Mouse (Mus musculus) right cerebral cortex, adult 18-20 months (tissue): ENCODE results near the gene Hspa4.
"Not testable (repeated sequence)": the region's sequence is repeated elsewhere in the genome, so short reads cannot be mapped to it uniquely, and the experiment has no call there.

ENCODE experiments used
- DNase-seq: peaks from one replicate; pipeline ENCODE4 v3.0.0; 2022; ENCODE audit warnings: mixed read lengths

The Hspa4 gene

DNA sequence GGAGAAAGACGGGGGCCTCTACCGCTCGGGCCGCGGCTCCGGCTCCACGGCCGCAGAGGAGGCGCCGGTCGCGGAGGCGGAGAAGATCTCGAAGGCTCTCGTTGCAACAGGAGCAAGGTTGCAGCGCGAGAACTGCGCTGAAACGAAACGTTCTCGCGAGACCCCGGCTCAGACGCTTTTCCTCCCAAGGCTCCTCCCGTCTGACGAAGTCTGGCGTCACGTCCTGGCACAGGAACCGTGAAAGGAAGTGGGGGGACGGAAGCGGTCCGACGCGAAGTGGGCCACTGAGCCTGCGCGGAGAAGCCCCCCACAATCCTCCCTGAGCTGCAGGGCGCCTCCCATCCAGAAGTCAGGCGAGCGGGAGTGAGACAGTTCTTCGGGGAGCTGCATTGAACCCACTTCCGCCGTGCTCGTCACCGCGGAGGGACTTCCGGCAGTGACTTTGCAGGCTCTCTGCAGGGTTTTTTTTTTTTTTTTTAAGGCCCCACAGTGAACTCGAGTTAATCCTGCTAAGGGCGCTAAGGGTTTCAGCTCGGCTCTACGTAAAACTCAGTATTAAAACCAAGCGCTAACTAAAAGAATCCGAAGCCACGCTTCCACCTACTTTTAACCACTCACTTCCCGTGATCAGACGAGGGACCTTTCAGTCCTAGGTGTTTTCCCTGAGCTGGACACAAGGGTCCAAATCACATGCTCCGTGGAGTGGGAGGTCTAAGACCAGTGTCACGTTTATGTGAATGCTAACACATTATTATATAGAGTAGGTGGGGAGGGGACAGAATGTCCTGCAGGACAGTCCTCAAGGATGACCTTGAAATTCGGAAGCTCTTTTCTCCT lies at the start of gene Hspa4:
Hspa4 (minus strand) TSS at position 128 of the 837 bp plus-strand sequence.
- DNase-seq = peak; percentile 99

- DNase-seq = no peak
These were observed 45.5 kb upstream of the Hspa4 start for GRCm38 (mm10) chr11:53345738-53346137.

DNA sequence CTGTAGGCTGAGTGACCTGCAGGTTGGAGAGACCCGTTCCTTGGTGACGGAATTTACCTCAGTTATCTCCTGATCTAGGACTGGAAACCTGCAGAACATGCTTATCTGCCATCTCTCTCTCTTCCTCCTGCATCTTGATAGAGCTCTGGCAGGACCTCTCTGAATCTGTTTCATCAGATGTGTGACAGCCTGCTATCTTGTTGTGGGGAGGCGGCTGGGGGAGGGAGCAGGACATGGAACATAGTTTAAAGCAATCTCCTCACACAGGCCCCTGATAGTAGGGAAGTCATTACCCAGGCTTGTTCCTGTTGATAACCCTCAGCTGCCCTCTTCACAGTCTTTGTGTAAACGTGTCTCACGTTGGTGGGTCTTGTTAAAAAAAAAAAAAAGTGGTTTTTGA lies 45.1 kb upstream of the Hspa4 start:
- no peak for DNase-seq

GRCm38 (mm10) chr11:53342711-53343110 lies 42.5 kb upstream of the Hspa4 start:
- DNase-seq = no peak

DNA sequence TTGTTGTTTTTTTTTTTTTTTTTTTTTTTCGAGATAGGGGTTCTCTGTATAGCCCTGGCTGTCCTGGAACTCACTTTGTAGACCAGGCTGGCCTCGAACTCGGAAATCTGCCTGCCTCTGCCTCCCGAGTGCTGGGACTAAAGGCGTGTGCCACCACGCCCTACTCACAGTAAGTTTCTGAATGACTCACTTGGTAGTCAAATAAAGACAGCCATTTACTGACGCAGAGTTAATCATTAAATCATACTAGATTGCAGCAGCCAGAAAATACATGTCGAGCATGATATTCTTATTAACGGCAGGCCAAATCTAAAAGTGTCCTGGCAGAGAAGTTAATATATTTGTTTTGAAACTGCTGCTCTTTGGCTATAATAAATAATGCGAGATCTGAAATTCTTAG lies 40.8 kb upstream of the Hspa4 start:
- DNase-seq = not testable (repeated sequence)

GRCm38 (mm10) chr11:53337684-53338083 lies 37.4 kb upstream of the Hspa4 start:
- DNase-seq = no peak

DNA sequence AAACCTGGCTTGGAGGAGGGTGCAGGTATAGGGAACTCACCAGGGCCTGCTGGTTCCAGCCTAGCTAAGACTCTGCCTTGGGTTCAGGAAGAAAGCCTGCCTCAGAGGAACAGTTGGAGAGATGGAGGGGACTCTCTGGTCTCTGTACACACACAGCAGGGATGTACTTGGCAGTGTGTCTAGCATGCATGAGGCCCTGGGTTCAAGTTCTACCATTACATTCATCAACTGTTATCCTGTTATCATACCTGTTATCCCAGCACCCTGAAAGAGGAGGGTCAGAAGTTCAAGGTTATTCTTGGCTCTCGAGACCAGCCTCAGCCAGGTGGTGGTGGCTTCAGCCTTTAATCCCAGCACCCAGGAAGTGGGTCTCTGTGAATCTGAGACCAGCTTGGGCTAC lies 36.7 kb upstream of the Hspa4 start:
- no peak for DNase-seq

- DNase-seq = no peak
These were observed 35.9 kb upstream of the Hspa4 start for GRCm38 (mm10) chr11:53336182-53336571.

GRCm38 (mm10) chr11:53335505-53336181 lies 35.4 kb upstream of the Hspa4 start:
- no peak for DNase-seq

DNA sequence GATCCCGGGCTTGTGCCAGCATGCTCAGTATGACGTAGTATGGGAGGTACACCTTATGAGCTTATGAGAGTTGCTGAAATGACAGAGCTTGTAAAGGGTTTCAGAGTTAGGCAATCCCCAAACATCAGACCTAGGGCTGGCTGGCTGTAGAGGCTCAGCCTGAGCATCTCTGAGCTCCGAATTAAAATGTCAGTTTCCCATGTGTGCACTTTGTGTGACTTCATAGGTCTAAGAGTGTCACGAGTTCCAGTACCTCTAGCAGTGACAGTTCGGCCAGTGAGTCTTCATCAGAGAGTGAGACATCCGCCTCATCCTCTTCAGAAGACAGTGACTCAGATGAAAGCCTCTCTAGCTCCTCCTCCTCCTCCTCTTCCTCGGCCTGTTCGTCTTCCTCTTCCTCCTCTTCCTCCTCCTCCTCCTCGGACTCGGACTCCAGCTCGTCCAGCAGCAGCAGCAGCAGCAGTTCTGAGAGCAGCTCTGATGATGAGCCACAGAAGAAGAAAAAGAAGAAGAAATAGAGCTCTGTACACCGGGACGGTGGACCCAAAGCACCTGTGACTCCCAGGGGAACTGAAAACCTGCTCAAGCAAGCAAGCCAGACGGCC lies 31.9 kb upstream of the Hspa4 start:
- no peak for DNase-seq

GRCm38 (mm10) chr11:53331121-53331520 lies 30.9 kb upstream of the Hspa4 start:
- no peak for DNase-seq

GRCm38 (mm10) chr11:53330325-53330724 lies 30.1 kb upstream of the Hspa4 start:
- no peak for DNase-seq

GRCm38 (mm10) chr11:53324512-53324968 lies 24.3 kb upstream of the Hspa4 start, which contains the start of gene Zcchc10:
Gene Zcchc10, plus strand, starts transcription at chr11:53324679.
- DNase-seq = peak; percentile 92

GRCm38 (mm10) chr11:53319867-53320266 lies 19.6 kb upstream of the Hspa4 start:
- not testable (repeated sequence) for DNase-seq

- DNase-seq = not testable (repeated sequence)
These were observed 18.3 kb upstream of the Hspa4 start for GRCm38 (mm10) chr11:53318568-53318967.

DNA sequence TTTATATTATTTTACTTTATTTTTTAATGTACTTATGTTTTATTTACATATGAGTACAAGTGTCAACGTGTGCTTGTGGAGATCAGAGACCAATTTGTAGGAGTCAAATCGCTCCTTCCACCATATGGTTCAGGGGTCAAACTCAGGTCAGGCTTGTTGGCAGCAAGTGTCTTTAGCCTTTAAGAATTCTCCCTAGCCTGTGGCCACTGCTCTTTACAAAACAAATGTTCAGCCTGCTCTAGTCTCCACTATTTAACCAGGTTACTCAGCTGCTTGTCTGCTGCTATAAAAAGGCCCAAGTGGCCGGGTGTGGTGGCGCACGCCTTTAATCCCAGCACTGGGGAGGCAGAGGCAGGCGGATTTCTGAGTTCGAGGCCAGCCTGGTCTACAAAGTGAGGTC lies 17.8 kb upstream of the Hspa4 start:
- DNase-seq = no peak

DNA sequence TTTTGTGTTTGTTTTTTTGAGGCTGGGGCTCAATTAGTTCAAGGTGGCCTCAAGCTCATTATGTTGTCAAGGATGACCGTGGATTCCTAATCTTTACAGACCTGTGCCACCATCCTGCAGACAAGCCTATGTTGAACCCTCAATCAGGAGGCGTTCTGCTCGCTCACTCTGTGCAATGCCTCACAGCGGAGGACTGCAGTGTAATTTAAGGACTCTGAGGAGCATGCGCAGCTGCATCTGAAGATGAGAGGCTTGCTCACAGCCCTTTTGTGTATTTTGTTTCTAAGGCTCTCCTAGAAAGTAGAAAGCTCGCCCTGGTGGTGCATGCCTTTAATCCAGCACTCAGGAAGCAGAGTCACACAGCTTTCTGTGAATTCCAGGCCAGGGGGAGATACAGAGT lies 16.7 kb upstream of the Hspa4 start:
- DNase-seq = peak; percentile 23

GRCm38 (mm10) chr11:53314770-53315173 lies 14.5 kb upstream of the Hspa4 start:
- no peak for DNase-seq

- DNase-seq = not testable (repeated sequence)
These were observed 12.6 kb upstream of the Hspa4 start for GRCm38 (mm10) chr11:53312823-53313222.

DNA sequence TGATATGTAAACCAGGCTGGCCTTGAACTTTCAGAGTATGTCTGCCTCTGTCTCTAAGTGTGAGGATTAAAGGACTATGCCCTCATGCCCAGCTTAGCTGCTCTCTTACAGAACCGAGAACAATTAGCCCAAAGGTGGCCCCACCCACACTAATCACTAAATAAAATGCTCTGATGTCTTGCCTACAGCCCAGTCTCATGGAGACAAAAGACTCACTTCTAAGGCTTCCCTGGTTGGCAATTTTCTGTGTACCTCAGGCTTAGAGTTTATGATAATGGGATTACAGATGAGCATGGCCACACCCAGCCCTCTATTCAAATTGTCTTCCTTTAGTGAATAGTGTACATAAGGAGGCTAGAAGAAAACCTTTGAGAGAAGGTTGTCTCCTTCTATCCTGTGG lies 11.1 kb upstream of the Hspa4 start:
- no peak for DNase-seq

DNA sequence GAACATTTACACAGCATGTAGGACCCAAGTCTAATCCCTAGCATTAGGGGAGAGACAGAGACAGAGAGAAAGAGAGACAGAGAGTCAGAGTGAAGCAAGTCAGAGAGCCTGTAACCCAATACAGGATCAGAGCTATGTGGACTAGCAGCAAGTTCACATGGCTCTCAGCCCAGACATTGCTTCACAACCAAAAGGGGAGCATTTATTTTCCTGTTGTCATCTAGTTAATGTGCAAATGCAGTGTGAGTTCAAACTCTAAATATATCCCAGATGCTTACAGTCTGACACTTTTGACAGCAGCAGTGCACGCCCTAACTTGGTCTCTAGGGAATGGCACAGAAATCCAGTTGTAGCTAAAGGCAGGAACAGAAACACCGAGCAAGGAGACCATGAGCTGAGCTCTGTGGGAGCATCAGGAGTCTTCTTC lies 8.6 kb upstream of the Hspa4 start:
- no peak for DNase-seq

GRCm38 (mm10) chr11:53308251-53308864 lies 8.1 kb upstream of the Hspa4 start:
- no peak for DNase-seq

- DNase-seq = no peak
These were observed 7.4 kb upstream of the Hspa4 start for GRCm38 (mm10) chr11:53307558-53308065.
